Mouse (Mus musculus): ENCODE results near the gene Lpar5.

Lpar5 gene

GRCm38 (mm10) chr6:125112553-125112952, 44.8 kb downstream of the Lpar5 start:
- in situ Hi-C loops (cut with MboI, MseI): no loop called here

- in situ Hi-C loops (cut with MboI, MseI): no loop called here
Observed at GRCm38 (mm10) chr6:125119387-125119786, 51.7 kb downstream of the Lpar5 start.

- in situ Hi-C loops (cut with MboI, MseI): no loop called here
Observed at GRCm38 (mm10) chr6:125128724-125129123, 61.0 kb downstream of the Lpar5 start.

- in situ Hi-C loops (cut with MboI, MseI): no loop called here
Observed at GRCm38 (mm10) chr6:125129710-125130402, 62.1 kb downstream of the Lpar5 start.

- in situ Hi-C loops (cut with MboI, MseI): no loop called here
Observed at GRCm38 (mm10) chr6:125131302-125132156, 63.8 kb downstream of the Lpar5 start, which contains the start of gene Nop2. Nop2 (plus strand) TSS chr6:125131909.
